Comparison of ENCODE assay signal across 19 mouse cellular contexts in genomic region chr1:135514046-135514445, GRCm38 (mm10).
DNase-seq lines count a peak whose midpoint lies in the region; ATAC-seq and TF ChIP-seq lines count a peak whose summit lies in the region.
"Had no signal": no experiment of that assay in that cellular context is flagged by ENCODE, and none has a peak within 500 bp of the region (broad histone marks: within the 10 kb centered on the region; RNA-seq: fewer than 3 reads in every experiment).

No protein-coding gene starts in this region.

- DNase-seq in heart, embryonic 10.5 days (ENCODE audit: low spot score) = no peak
- DNase-seq in heart, adult 18-20 months = no peak
- DNase-seq in heart, postnatal 4 days = no peak
- no peak for DNase-seq in stomach, postnatal 0 days (ENCODE audit: low spot score)
- DNase-seq in limb, embryonic 10.5 days (ENCODE audit: low spot score) = no peak
- no peak for DNase-seq in kidney, adult 2 months
- DNase-seq: adrenal gland, postnatal 25 days; cerebellum, adult 11 months; cerebellum, adult 8-10 months; embryo, embryonic 11 days; gastrocnemius, postnatal 36 days; kidney, adult 11 months had no signal

- no peaks in the 10 kb centered on the region for H3K36me3 ChIP-seq in heart, embryonic 10.5 days
- H3K36me3 ChIP-seq in heart, embryonic 15.5 days = no peaks in the 10 kb centered on the region
- no peaks in the 10 kb centered on the region; the same call in 1 of the 2 replicates for H3K36me3 ChIP-seq in stomach, embryonic 14.5 days (ENCODE audit: control insufficient read depth, insufficient read depth, low read length)
- no peaks in the 10 kb centered on the region; the same call in 1 of the 2 replicates for H3K36me3 ChIP-seq in stomach, postnatal 0 days (ENCODE audit: control insufficient read depth, insufficient read depth, low read length)
- H3K36me3 ChIP-seq in limb, embryonic 10.5 days = no peaks in the 10 kb centered on the region
- no peaks in the 10 kb centered on the region for H3K36me3 ChIP-seq in kidney, adult 2 months (ENCODE audit: control insufficient read depth, insufficient read depth, low read length)
- H3K36me3 ChIP-seq: embryonic facial prominence, embryonic 15.5 days; forebrain, embryonic 15.5 days; hindbrain, embryonic 13.5 days had no signal

- TF ChIP-seq EP300 in stomach, postnatal 0 days (optimal IDR thresholded peaks at IDR 0.05) = no peak

- TF ChIP-seq POLR2A in kidney, adult 2 months (IDR thresholded peaks at IDR 0.05; ENCODE audit: low read depth, low read length) = no peak

- H3K4me3 ChIP-seq in heart, embryonic 10.5 days = no peak overlapping the region
- H3K4me3 ChIP-seq in heart, embryonic 15.5 days = no peak overlapping the region
- H3K4me3 ChIP-seq in stomach, embryonic 14.5 days (ENCODE audit: low read depth, low read length) = no peak overlapping the region
- no peak overlapping the region for H3K4me3 ChIP-seq in stomach, postnatal 0 days (ENCODE audit: low read depth, low read length)
- no peak overlapping the region for H3K4me3 ChIP-seq in limb, embryonic 10.5 days
- H3K4me3 ChIP-seq in kidney, adult 2 months (ENCODE audit: insufficient read depth, low read depth, low read length) = no peak overlapping the region
- H3K4me3 ChIP-seq: embryonic facial prominence, embryonic 15.5 days; erythroblast, embryonic 14.5 days; forebrain, embryonic 15.5 days; hindbrain, embryonic 13.5 days had no signal

- H3K9ac ChIP-seq in heart, embryonic 15.5 days = no peak overlapping the region
- no peak overlapping the region for H3K9ac ChIP-seq in stomach, embryonic 14.5 days (replicated peaks; ENCODE audit: low read depth, low read length)
- no peak overlapping the region for H3K9ac ChIP-seq in stomach, postnatal 0 days (ENCODE audit: low read length)
- H3K9ac ChIP-seq: embryonic facial prominence, embryonic 15.5 days; forebrain, embryonic 15.5 days; hindbrain, embryonic 13.5 days had no signal

- H3K4me1 ChIP-seq in heart, embryonic 10.5 days = peaks cover 94% of the 10 kb centered on the region
- peaks cover 77% of the 10 kb centered on the region for H3K4me1 ChIP-seq in heart, embryonic 15.5 days (replicated peaks)
- peaks cover 43% of the 10 kb centered on the region for H3K4me1 ChIP-seq in stomach, embryonic 14.5 days (ENCODE audit: control insufficient read depth, insufficient read depth, low read length)
- H3K4me1 ChIP-seq in stomach, postnatal 0 days (replicated peaks; ENCODE audit: control insufficient read depth, insufficient read depth) = peaks cover 13% of the 10 kb centered on the region
- peaks cover 86% of the 10 kb centered on the region for H3K4me1 ChIP-seq in limb, embryonic 10.5 days
- no peaks in the 10 kb centered on the region; the same call in 1 of the 2 replicates for H3K4me1 ChIP-seq in kidney, adult 2 months (ENCODE audit: control insufficient read depth, insufficient read depth, low read length)

- H3K9me3 ChIP-seq in heart, embryonic 10.5 days = no peaks in the 10 kb centered on the region
- no peaks in the 10 kb centered on the region for H3K9me3 ChIP-seq in heart, embryonic 15.5 days (replicated peaks)
- no peaks in the 10 kb centered on the region for H3K9me3 ChIP-seq in stomach, embryonic 14.5 days (ENCODE audit: control insufficient read depth, low read depth, low read length)
- no peaks in the 10 kb centered on the region for H3K9me3 ChIP-seq in stomach, postnatal 0 days (ENCODE audit: control insufficient read depth, low read length)
- no peaks in the 10 kb centered on the region for H3K9me3 ChIP-seq in limb, embryonic 10.5 days (replicated peaks)
- H3K9me3 ChIP-seq: embryonic facial prominence, embryonic 15.5 days; forebrain, embryonic 15.5 days; hindbrain, embryonic 13.5 days had no signal

- peaks cover 8% of the 10 kb centered on the region; the same call in 1 of the 2 replicates for H3K27me3 ChIP-seq in heart, embryonic 10.5 days (ENCODE audit: insufficient read depth, poor library complexity, severe bottlenecking)
- H3K27me3 ChIP-seq in heart, embryonic 15.5 days = no peaks in the 10 kb centered on the region
- no peaks in the 10 kb centered on the region for H3K27me3 ChIP-seq in stomach, embryonic 14.5 days (ENCODE audit: control insufficient read depth, insufficient read depth, low read length)
- H3K27me3 ChIP-seq in stomach, postnatal 0 days (ENCODE audit: control insufficient read depth, insufficient read depth, low read length) = no peaks in the 10 kb centered on the region
- H3K27me3 ChIP-seq in limb, embryonic 10.5 days (ENCODE audit: low read depth, poor library complexity, severe bottlenecking) = peaks cover 11% of the 10 kb centered on the region
- no peaks in the 10 kb centered on the region for H3K27me3 ChIP-seq in kidney, adult 2 months (replicated peaks; ENCODE audit: control insufficient read depth, insufficient read depth, low read length)
- H3K27me3 ChIP-seq: embryonic facial prominence, embryonic 15.5 days; forebrain, embryonic 15.5 days; hindbrain, embryonic 13.5 days had no signal

- H3K27ac ChIP-seq in heart, embryonic 10.5 days = peak overlapping the region; percentile 60
- peak overlapping the region; percentile 87 for H3K27ac ChIP-seq in heart, embryonic 15.5 days
- H3K27ac ChIP-seq in stomach, embryonic 14.5 days (ENCODE audit: low read length) = 0 out of 2 replicates have a peak overlapping the region, but pooled peaks have one; percentile 11
- no peak overlapping the region for H3K27ac ChIP-seq in stomach, postnatal 0 days (replicated peaks)
- H3K27ac ChIP-seq in limb, embryonic 10.5 days = 0 out of 2 replicates have a peak overlapping the region, but pooled peaks have one; percentile 3
- H3K27ac ChIP-seq in kidney, adult 2 months (ENCODE audit: insufficient read depth, low read depth, low read length) = no peak overlapping the region
- H3K27ac ChIP-seq: embryonic facial prominence, embryonic 15.5 days; hindbrain, postnatal 0 days had no signal

- no peak overlapping the region for H3K4me2 ChIP-seq in heart, embryonic 15.5 days
- no peak overlapping the region for H3K4me2 ChIP-seq in stomach, embryonic 14.5 days (replicated peaks; ENCODE audit: low read depth, low read length)
- no peak overlapping the region for H3K4me2 ChIP-seq in stomach, postnatal 0 days (replicated peaks; ENCODE audit: low read depth)
- H3K4me2 ChIP-seq: embryonic facial prominence, embryonic 15.5 days; forebrain, embryonic 15.5 days; hindbrain, embryonic 13.5 days had no signal

- no peak for TF ChIP-seq CTCF in stomach, postnatal 0 days (IDR thresholded peaks at IDR 0.05; ENCODE audit: low read depth)
- TF ChIP-seq CTCF in kidney, adult 2 months (conservative IDR thresholded peaks at IDR 0.05; ENCODE audit: insufficient read depth, insufficient read length, low read depth, low read length) = no peak

- ATAC-seq in heart, embryonic 15.5 days (replicated peaks; ENCODE audit: insufficient number of reproducible peaks, insufficient read depth, low FRiP score, low read depth) = no peak
- ATAC-seq in stomach, embryonic 14.5 days (ENCODE audit: insufficient number of reproducible peaks, insufficient read depth, low FRiP score, low read depth) = no peak
- ATAC-seq in stomach, postnatal 0 days (ENCODE audit: low FRiP score, low TSS enrichment) = no peak
- ATAC-seq: forebrain, embryonic 15.5 days; hindbrain, postnatal 0 days had no signal

- WGBS in heart, embryonic 10.5 days = 45% methylated on average over 4 of the region's 4 CpGs
- 56% methylated on average over 4 of the region's 4 CpGs for WGBS in heart, embryonic 15.5 days
- WGBS in stomach, embryonic 14.5 days = 63% methylated on average over 4 of the region's 4 CpGs
- 74% methylated on average over 4 of the region's 4 CpGs for WGBS in stomach, postnatal 0 days
- 70% methylated on average over 4 of the region's 4 CpGs for WGBS in limb, embryonic 10.5 days
- WGBS in kidney, adult 2 months = 85% methylated on average over 4 of the region's 4 CpGs

Comparison
In these comparisons a context has a peak if more than half of its experiments do, and no peak if none do; other contexts are left out.
1. H3K27ac ChIP-seq: peak in heart, embryonic 10.5 days (single experiment), heart, embryonic 15.5 days (single experiment), stomach, embryonic 14.5 days (single experiment) and limb, embryonic 10.5 days (single experiment); none in stomach, postnatal 0 days (single experiment) and kidney, adult 2 months (single experiment).